Mouse (Mus musculus): ENCODE measurements around the gene Pbld2. TPM values are rescaled to one million over a fixed set of nuclear protein-coding genes. Genes with fewer than 3 reads are reported as not detected.

Gene Pbld2
- polyA plus RNA-seq, 1 experiment from 2014 or later: 0.76 TPM

- Histone ChIP-seq H3K4me3 (peak overlapping the region; percentile 51), H3K27me3 (ENCODE audit: poor library complexity, severe bottlenecking) (peaks cover 26% of the 10 kb centered on the region), H3K27ac (peak overlapping the region; percentile 70), H3K4me1 (peaks cover 17% of the 10 kb centered on the region), H3K9me3 (no peaks in the 10 kb centered on the region), H3K36me3 (replicated peaks) (no peaks in the 10 kb centered on the region)
- WGBS: 4% methylated on average over 26 of the region's 26 CpGs
- DNase-seq (ENCODE audit: extremely low spot score, low spot score): peak; percentile 24
Measured at GRCm38 (mm10) chr10:63089758-63090571, 65.8 kb downstream of the Pbld2 start.

GRCm38 (mm10) chr10:63091915-63092314, 67.8 kb downstream of the Pbld2 start:
- Histone ChIP-seq H3K4me3 (no peak overlapping the region), H3K9me3 (no peaks in the 10 kb centered on the region), H3K27ac (no peak overlapping the region), H3K36me3 (replicated peaks) (no peaks in the 10 kb centered on the region), H3K27me3 (ENCODE audit: poor library complexity, severe bottlenecking) (peaks cover 26% of the 10 kb centered on the region), H3K4me1 (peaks cover 17% of the 10 kb centered on the region)
- no peak for DNase-seq (ENCODE audit: extremely low spot score, low spot score)
- 86% methylated on average over 7 of the region's 7 CpGs for WGBS

GRCm38 (mm10) chr10:63092616-63093550, 68.8 kb downstream of the Pbld2 start:
- Histone ChIP-seq H3K9me3 (no peaks in the 10 kb centered on the region), H3K27ac (no peak overlapping the region), H3K4me3 (no peak overlapping the region), H3K36me3 (replicated peaks) (no peaks in the 10 kb centered on the region), H3K4me1 (peaks cover 17% of the 10 kb centered on the region), H3K27me3 (ENCODE audit: poor library complexity, severe bottlenecking) (peaks cover 34% of the 10 kb centered on the region)
- 77% methylated on average over 10 of the region's 10 CpGs for WGBS
- no peak for DNase-seq (ENCODE audit: extremely low spot score, low spot score)

GRCm38 (mm10) chr10:63096757-63097156, 72.6 kb downstream of the Pbld2 start:
- Histone ChIP-seq H3K27me3 (ENCODE audit: poor library complexity, severe bottlenecking) (peaks cover 47% of the 10 kb centered on the region), H3K36me3 (replicated peaks) (no peaks in the 10 kb centered on the region), H3K27ac (no peak overlapping the region), H3K4me3 (no peak overlapping the region), H3K4me1 (peaks cover 18% of the 10 kb centered on the region), H3K9me3 (no peaks in the 10 kb centered on the region)
- no peak for DNase-seq (ENCODE audit: extremely low spot score, low spot score)
- WGBS: 82% methylated on average over 2 of the region's 2 CpGs

- H3K4me1 ChIP-seq: peaks cover 18% of the 10 kb centered on the region
- DNase-seq (ENCODE audit: extremely low spot score, low spot score): no peak
- H3K36me3 ChIP-seq (replicated peaks): no peaks in the 10 kb centered on the region
- 65% methylated on average over 12 of the region's 12 CpGs for WGBS
- H3K27me3 ChIP-seq (ENCODE audit: poor library complexity, severe bottlenecking): peaks cover 51% of the 10 kb centered on the region
- no peak overlapping the region for H3K27ac ChIP-seq
- no peaks in the 10 kb centered on the region for H3K9me3 ChIP-seq
- H3K4me3 ChIP-seq: no peak overlapping the region
Measured at GRCm38 (mm10) chr10:63098191-63098590, 74.1 kb downstream of the Pbld2 start.

DNA sequence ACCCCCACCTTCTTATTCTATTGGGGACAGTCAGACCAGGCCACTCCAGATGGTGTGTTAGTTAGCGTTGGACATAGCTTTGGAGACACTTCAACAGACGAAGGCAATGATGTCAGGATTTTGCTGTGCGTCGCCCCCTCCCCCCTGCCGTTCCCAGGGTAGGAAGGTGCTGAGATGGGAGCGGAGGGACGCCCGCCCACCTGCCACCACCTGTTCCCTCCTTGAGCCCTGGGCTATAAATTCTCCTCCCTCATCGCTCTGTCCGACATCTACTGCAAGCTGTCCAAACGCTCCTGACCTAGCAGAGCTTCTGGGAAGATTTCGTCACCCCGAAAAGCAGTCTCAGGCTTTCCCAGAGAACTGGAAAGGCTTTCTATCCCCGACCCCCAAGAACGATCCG, 75.4 kb downstream of the Pbld2 start, which contains the start of gene Atoh7:
Gene Atoh7, plus strand, starts transcription at position 131 of the 400 bp plus-strand sequence.
- Histone ChIP-seq H3K9me3 (no peaks in the 10 kb centered on the region), H3K27ac (peak within 1 kb of the TSS; percentile 80), H3K27me3 (ENCODE audit: poor library complexity, severe bottlenecking) (peaks cover 51% of the 10 kb centered on the region), H3K4me3 (peak within 1 kb of the TSS; percentile 61), H3K36me3 (replicated peaks) (no peaks in the 10 kb centered on the region), H3K4me1 (peaks cover 18% of the 10 kb centered on the region)
- no peak for DNase-seq (ENCODE audit: extremely low spot score, low spot score)
- 3% methylated on average over 16 of the region's 16 CpGs for WGBS

DNA sequence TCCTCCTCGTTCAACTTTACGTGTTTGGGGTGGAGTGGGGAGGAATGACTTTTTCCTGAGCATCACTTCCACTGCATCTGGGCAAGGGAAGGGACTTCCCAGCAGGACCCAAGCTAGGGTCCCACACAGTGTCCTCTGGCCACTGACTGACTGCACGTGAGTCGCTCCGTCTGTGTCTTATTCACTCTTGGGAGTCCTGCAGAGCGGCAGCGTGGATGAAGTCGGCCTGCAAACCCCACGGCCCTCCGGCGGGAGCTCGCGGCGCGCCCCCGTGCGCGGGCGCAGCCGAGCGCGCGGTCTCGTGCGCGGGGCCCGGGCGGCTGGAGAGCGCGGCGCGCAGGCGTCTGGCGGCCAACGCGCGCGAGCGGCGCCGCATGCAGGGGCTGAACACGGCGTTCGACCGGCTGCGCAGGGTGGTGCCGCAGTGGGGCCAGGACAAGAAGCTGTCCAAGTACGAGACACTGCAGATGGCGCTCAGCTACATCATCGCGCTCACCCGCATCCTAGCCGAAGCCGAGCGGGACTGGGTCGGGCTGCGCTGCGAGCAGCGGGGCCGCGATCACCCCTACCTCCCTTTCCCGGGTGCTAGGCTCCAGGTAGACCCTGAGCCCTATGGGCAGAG, 75.9 kb downstream of the Pbld2 start:
- Histone ChIP-seq H3K9me3 (no peaks in the 10 kb centered on the region), H3K36me3 (replicated peaks) (no peaks in the 10 kb centered on the region), H3K4me3 (peak overlapping the region; percentile 61), H3K27me3 (ENCODE audit: poor library complexity, severe bottlenecking) (peaks cover 51% of the 10 kb centered on the region), H3K27ac (peak overlapping the region; percentile 80), H3K4me1 (peaks cover 18% of the 10 kb centered on the region)
- peak; percentile 69 for DNase-seq (ENCODE audit: extremely low spot score, low spot score)
- under 1% methylated on average over 62 of the region's 62 CpGs for WGBS

- Histone ChIP-seq H3K27me3 (ENCODE audit: poor library complexity, severe bottlenecking) (peaks cover 51% of the 10 kb centered on the region), H3K9me3 (no peaks in the 10 kb centered on the region), H3K27ac (peak overlapping the region; percentile 80), H3K36me3 (replicated peaks) (no peaks in the 10 kb centered on the region), H3K4me3 (peak overlapping the region; percentile 61), H3K4me1 (peaks cover 18% of the 10 kb centered on the region)
- WGBS: 10% methylated on average over 9 of the region's 9 CpGs
- no peak for DNase-seq (ENCODE audit: extremely low spot score, low spot score)
Measured at GRCm38 (mm10) chr10:63100657-63101056, 76.5 kb downstream of the Pbld2 start.

Other genes starting within 250 kb of the Pbld2 start
- 165 and 178 TPM in 2 replicates for gene Ccar1, start 232.0 kb upstream of the Pbld2 start, polyA plus RNA-seq (2016; fragmentation: Nextera tagmentation; extraction: Ambion mirVana)
- 30.6 and 33.1 TPM in 2 replicates for gene Tet1, start 115.3 kb upstream of the Pbld2 start, polyA plus RNA-seq (2016; fragmentation: Nextera tagmentation; extraction: Ambion mirVana)
- 10.7 and 11.9 TPM in 2 replicates for gene Slc25a16, start 103.7 kb upstream of the Pbld2 start, polyA plus RNA-seq (2016; fragmentation: Nextera tagmentation; extraction: Ambion mirVana)
- gene Dna2, start 77.3 kb upstream of the Pbld2 start, polyA plus RNA-seq (2016; fragmentation: Nextera tagmentation; extraction: Ambion mirVana): 40.5 and 41.3 TPM in 2 replicates
- gene Rufy2, start 44.1 kb upstream of the Pbld2 start, polyA plus RNA-seq (2016; fragmentation: Nextera tagmentation; extraction: Ambion mirVana): 26.5 and 28.7 TPM in 2 replicates
- 218 and 221 TPM in 2 replicates for gene Hnrnph3, start 98 bp upstream of the Pbld2 start, polyA plus RNA-seq (2016; fragmentation: Nextera tagmentation; extraction: Ambion mirVana)
- gene Pbld1, start 35.8 kb downstream of the Pbld2 start, polyA plus RNA-seq (2016; fragmentation: Nextera tagmentation; extraction: Ambion mirVana): 1.5 and 1.8 TPM in 2 replicates
- gene Atoh7, start 75.3 kb downstream of the Pbld2 start, polyA plus RNA-seq (2016; fragmentation: Nextera tagmentation; extraction: Ambion mirVana): 0.55 and 0.73 TPM in 2 replicates
- 0.05 and 0.11 TPM in 2 replicates for gene Mypn, start 179.6 kb downstream of the Pbld2 start, polyA plus RNA-seq (2016; fragmentation: Nextera tagmentation; extraction: Ambion mirVana)
- gene Herc4, start 219.5 kb downstream of the Pbld2 start, polyA plus RNA-seq (2016; fragmentation: Nextera tagmentation; extraction: Ambion mirVana): 50.0 and 54.0 TPM in 2 replicates

All from forebrain, embryonic 10.5 days (tissue).